Mouse (Mus musculus): Measurements from ENCODE around the gene Gm20388.

- TF ChIP-seq MAFK (IDR thresholded peaks at IDR 0.05; ENCODE audit: insufficient read depth, low read depth, low read length) (no peak), ZNF384 (IDR thresholded peaks at IDR 0.05; ENCODE audit: low read depth, low read length) (no peak), HCFC1 (IDR thresholded peaks at IDR 0.05; ENCODE audit: borderline replicate concordance, insufficient read depth, low read length) (no peak)
Measured at GRCm38 (mm10) chr8:121967977-121968376, 2057.3 kb downstream of the Gm20388 start.
